In genomic region chr2:75609150-75609946, GRCm38 (mm10) we compare ENCODE assay signal across 8 mouse cellular contexts. TPM values are rescaled to one million over a fixed set of nuclear protein-coding genes. Genes with fewer than 3 reads are reported as not detected.
DNase-seq lines count a peak whose midpoint lies in the region; ATAC-seq lines count a peak whose summit lies in the region.

No protein-coding gene starts in this region.

- peak; percentile 37 to 40 for DNase-seq in adrenal gland, adult 18-20 months (ENCODE audit: low spot score in 2 of 2)
- no peak for DNase-seq in adrenal gland, adult 8-10 months
- DNase-seq in adrenal gland, postnatal 14 days: peak; percentile 59
- DNase-seq in heart, adult 11 months: peak; percentile 96
- DNase-seq in mesoderm, embryonic 11.5 days (ENCODE audit: low read depth, low spot score): peak; percentile 22
- no peak for DNase-seq in cerebellum, adult 18-20 months
- no peak for DNase-seq in testis, postnatal 10 days (ENCODE audit: low spot score)

- H3K4me1 ChIP-seq in kidney, embryonic 16.5 days (ENCODE audit: insufficient read depth, low read length): peaks cover 51% of the 10 kb centered on the region

- H3K27ac ChIP-seq in kidney, embryonic 16.5 days (ENCODE audit: low read length): peak overlapping the region; percentile 49

- H3K36me3 ChIP-seq in kidney, embryonic 16.5 days (ENCODE audit: insufficient read depth, low read length): no peaks in the 10 kb centered on the region

- peak overlapping the region; percentile 25 for H3K4me3 ChIP-seq in kidney, embryonic 16.5 days (ENCODE audit: low read length)

- H3K9ac ChIP-seq in kidney, embryonic 16.5 days (replicated peaks; ENCODE audit: low read length): peak overlapping the region; percentile 48

- peak overlapping the region; percentile 47 for H3K4me2 ChIP-seq in kidney, embryonic 16.5 days (replicated peaks; ENCODE audit: low read depth, low read length)

- 20% methylated on average over 27 of the region's 27 CpGs for WGBS in kidney, embryonic 16.5 days

- H3K27me3 ChIP-seq in kidney, embryonic 16.5 days (ENCODE audit: insufficient read depth, low read length): no peaks in the 10 kb centered on the region

- ATAC-seq in kidney, embryonic 16.5 days (ENCODE audit: low FRiP score, low TSS enrichment): no peak

- no peaks in the 10 kb centered on the region for H3K9me3 ChIP-seq in kidney, embryonic 16.5 days (ENCODE audit: low read length)

RNA-seq across cellular contexts. Expression of gene Hnrnpa3, which starts 49.7 kb away (rescaled TPM):
- total RNA-seq in adrenal gland, adult 18-20 months (2021): 100 to 1,000 TPM; 323 to 382 TPM
- 100 to 1,000 TPM; 269 to 378 (median 343) TPM for total RNA-seq in adrenal gland, adult 8-10 months (2022)
- total RNA-seq in adrenal gland, postnatal 14 days (2021): 509 and 538 TPM in 2 replicates
- polyA plus RNA-seq in kidney, embryonic 16.5 days (2015; fragmentation: Nextera tagmentation; extraction: Ambion mirVana): 281 and 293 TPM in 2 replicates

Comparison
In these comparisons a context has a peak if more than half of its experiments do, and no peak if none do; other contexts are left out.
1. DNase-seq: peak in adrenal gland, adult 18-20 months (2 of 2), adrenal gland, postnatal 14 days (single experiment), heart, adult 11 months (single experiment) and mesoderm, embryonic 11.5 days (single experiment); none in adrenal gland, adult 8-10 months (single experiment), cerebellum, adult 18-20 months (0 of 2) and testis, postnatal 10 days (single experiment).